Mouse (Mus musculus): ENCODE results near the gene Tchp. TPM values are rescaled to one million over a fixed set of nuclear protein-coding genes. Genes with fewer than 3 reads are reported as not detected.

Gene Tchp
- polyA plus RNA-seq, 1 experiment from 2014 or later: 9.4 TPM

- Histone ChIP-seq H3K9me3 (replicated peaks; ENCODE audit: control insufficient read depth, low read length) (no peaks in the 10 kb centered on the region), H3K4me1 (ENCODE audit: control insufficient read depth, insufficient read depth, low read length) (no peaks in the 10 kb centered on the region), H3K4me2 (ENCODE audit: low read depth, low read length) (no peak overlapping the region), H3K9ac (ENCODE audit: low read length) (no peak overlapping the region), H3K36me3 (ENCODE audit: control insufficient read depth, insufficient read depth, low read length) (peaks cover 9% of the 10 kb centered on the region; the same call in 1 of the 2 replicates), H3K4me3 (replicated peaks; ENCODE audit: low read length) (no peak overlapping the region), H3K27ac (ENCODE audit: low read length) (no peak overlapping the region), H3K27me3 (ENCODE audit: control insufficient read depth, insufficient read depth, low read length) (no peaks in the 10 kb centered on the region)
- 92% methylated on average over 13 of the region's 13 CpGs for WGBS
- ATAC-seq (ENCODE audit: insufficient read depth, low FRiP score): no peak
Observed at GRCm38 (mm10) chr5:114722846-114723245, 15.3 kb downstream of the Tchp start.

- Histone ChIP-seq H3K4me1 (ENCODE audit: control insufficient read depth, insufficient read depth, low read length) (no peaks in the 10 kb centered on the region), H3K36me3 (ENCODE audit: control insufficient read depth, insufficient read depth, low read length) (peaks cover 26% of the 10 kb centered on the region), H3K9ac (ENCODE audit: low read length) (no peak overlapping the region), H3K9me3 (replicated peaks; ENCODE audit: control insufficient read depth, low read length) (no peaks in the 10 kb centered on the region), H3K27ac (ENCODE audit: low read length) (no peak overlapping the region), H3K4me3 (replicated peaks; ENCODE audit: low read length) (no peak overlapping the region), H3K27me3 (ENCODE audit: control insufficient read depth, insufficient read depth, low read length) (no peaks in the 10 kb centered on the region), H3K4me2 (ENCODE audit: low read depth, low read length) (no peak overlapping the region)
- WGBS: 86% methylated on average over 10 of the region's 10 CpGs
- ATAC-seq (ENCODE audit: insufficient read depth, low FRiP score): no peak
Observed at GRCm38 (mm10) chr5:114728160-114728559, 20.6 kb downstream of the Tchp start.

- H3K27me3 ChIP-seq (ENCODE audit: control insufficient read depth, insufficient read depth, low read length): no peaks in the 10 kb centered on the region
- no peak overlapping the region for H3K27ac ChIP-seq (ENCODE audit: low read length)
- no peak overlapping the region for H3K4me3 ChIP-seq (replicated peaks; ENCODE audit: low read length)
- 65% methylated on average over 10 of the region's 10 CpGs for WGBS
- H3K9me3 ChIP-seq (replicated peaks; ENCODE audit: control insufficient read depth, low read length): no peaks in the 10 kb centered on the region
- no peak for ATAC-seq (ENCODE audit: insufficient read depth, low FRiP score)
- no peak overlapping the region for H3K9ac ChIP-seq (ENCODE audit: low read length)
- no peak overlapping the region for H3K4me2 ChIP-seq (ENCODE audit: low read depth, low read length)
- no peaks in the 10 kb centered on the region for H3K4me1 ChIP-seq (ENCODE audit: control insufficient read depth, insufficient read depth, low read length)
- peaks cover 26% of the 10 kb centered on the region for H3K36me3 ChIP-seq (ENCODE audit: control insufficient read depth, insufficient read depth, low read length)
Observed at GRCm38 (mm10) chr5:114730129-114730528, 22.6 kb downstream of the Tchp start.

GRCm38 (mm10) chr5:114731498-114731897 lies 23.9 kb downstream of the Tchp start:
- H3K4me1 ChIP-seq (ENCODE audit: control insufficient read depth, insufficient read depth, low read length): no peaks in the 10 kb centered on the region
- no peak overlapping the region for H3K27ac ChIP-seq (ENCODE audit: low read length)
- WGBS: 64% methylated on average over 6 of the region's 6 CpGs
- no peak overlapping the region for H3K9ac ChIP-seq (ENCODE audit: low read length)
- ATAC-seq (ENCODE audit: insufficient read depth, low FRiP score): no peak
- H3K9me3 ChIP-seq (replicated peaks; ENCODE audit: control insufficient read depth, low read length): no peaks in the 10 kb centered on the region
- H3K36me3 ChIP-seq (ENCODE audit: control insufficient read depth, insufficient read depth, low read length): peaks cover 33% of the 10 kb centered on the region
- no peak overlapping the region for H3K4me2 ChIP-seq (ENCODE audit: low read depth, low read length)
- H3K27me3 ChIP-seq (ENCODE audit: control insufficient read depth, insufficient read depth, low read length): no peaks in the 10 kb centered on the region
- H3K4me3 ChIP-seq (replicated peaks; ENCODE audit: low read length): no peak overlapping the region

GRCm38 (mm10) chr5:114731969-114732368 lies 24.4 kb downstream of the Tchp start:
- peaks cover 35% of the 10 kb centered on the region for H3K36me3 ChIP-seq (ENCODE audit: control insufficient read depth, insufficient read depth, low read length)

GRCm38 (mm10) chr5:114733606-114734005 lies 26.0 kb downstream of the Tchp start:
- Histone ChIP-seq H3K27me3 (ENCODE audit: control insufficient read depth, insufficient read depth, low read length) (no peaks in the 10 kb centered on the region), H3K36me3 (ENCODE audit: control insufficient read depth, insufficient read depth, low read length) (peaks cover 32% of the 10 kb centered on the region), H3K9me3 (replicated peaks; ENCODE audit: control insufficient read depth, low read length) (no peaks in the 10 kb centered on the region), H3K4me1 (ENCODE audit: control insufficient read depth, insufficient read depth, low read length) (no peaks in the 10 kb centered on the region), H3K27ac (ENCODE audit: low read length) (no peak overlapping the region), H3K9ac (ENCODE audit: low read length) (no peak overlapping the region), H3K4me3 (replicated peaks; ENCODE audit: low read length) (no peak overlapping the region), H3K4me2 (ENCODE audit: low read depth, low read length) (no peak overlapping the region)
- 93% methylated on average over 15 of the region's 15 CpGs for WGBS
- ATAC-seq (ENCODE audit: insufficient read depth, low FRiP score): no peak

More at GRCm38 (mm10) chr5:114731969-114732368, 24.4 kb downstream of the Tchp start:
- Histone ChIP-seq H3K9me3 (replicated peaks; ENCODE audit: control insufficient read depth, low read length) (no peaks in the 10 kb centered on the region), H3K9ac (ENCODE audit: low read length) (no peak overlapping the region), H3K4me1 (ENCODE audit: control insufficient read depth, insufficient read depth, low read length) (no peaks in the 10 kb centered on the region), H3K27ac (ENCODE audit: low read length) (no peak overlapping the region), H3K4me2 (ENCODE audit: low read depth, low read length) (no peak overlapping the region), H3K27me3 (ENCODE audit: control insufficient read depth, insufficient read depth, low read length) (no peaks in the 10 kb centered on the region), H3K4me3 (replicated peaks; ENCODE audit: low read length) (no peak overlapping the region)
- 87% methylated on average over 15 of the region's 15 CpGs for WGBS
- no peak for ATAC-seq (ENCODE audit: insufficient read depth, low FRiP score)

GRCm38 (mm10) chr5:114737090-114737887 lies 29.7 kb downstream of the Tchp start:
- H3K27me3 ChIP-seq (ENCODE audit: control insufficient read depth, insufficient read depth, low read length): no peaks in the 10 kb centered on the region
- H3K9ac ChIP-seq (ENCODE audit: low read length): no peak overlapping the region
- no peak for ATAC-seq (ENCODE audit: insufficient read depth, low FRiP score)
- no peak overlapping the region for H3K4me3 ChIP-seq (replicated peaks; ENCODE audit: low read length)
- no peak overlapping the region for H3K27ac ChIP-seq (ENCODE audit: low read length)
- no peaks in the 10 kb centered on the region for H3K9me3 ChIP-seq (replicated peaks; ENCODE audit: control insufficient read depth, low read length)
- H3K4me2 ChIP-seq (ENCODE audit: low read depth, low read length): no peak overlapping the region
- peaks cover 23% of the 10 kb centered on the region for H3K36me3 ChIP-seq (ENCODE audit: control insufficient read depth, insufficient read depth, low read length)
- H3K4me1 ChIP-seq (ENCODE audit: control insufficient read depth, insufficient read depth, low read length): no peaks in the 10 kb centered on the region
- 81% methylated on average over 21 of the region's 21 CpGs for WGBS

GRCm38 (mm10) chr5:114738707-114739241 lies 31.2 kb downstream of the Tchp start:
- WGBS: 77% methylated on average over 12 of the region's 12 CpGs
- ATAC-seq (ENCODE audit: insufficient read depth, low FRiP score): peak; percentile 31; the same call in 1 of the 2 replicates
- Histone ChIP-seq H3K4me3 (replicated peaks; ENCODE audit: low read length) (no peak overlapping the region), H3K4me1 (ENCODE audit: control insufficient read depth, insufficient read depth, low read length) (no peaks in the 10 kb centered on the region), H3K4me2 (ENCODE audit: low read depth, low read length) (no peak overlapping the region), H3K36me3 (ENCODE audit: control insufficient read depth, insufficient read depth, low read length) (peaks cover 26% of the 10 kb centered on the region), H3K27ac (ENCODE audit: low read length) (no peak overlapping the region), H3K9ac (ENCODE audit: low read length) (no peak overlapping the region), H3K27me3 (ENCODE audit: control insufficient read depth, insufficient read depth, low read length) (no peaks in the 10 kb centered on the region), H3K9me3 (replicated peaks; ENCODE audit: control insufficient read depth, low read length) (no peaks in the 10 kb centered on the region)

GRCm38 (mm10) chr5:114740595-114740994 lies 33.0 kb downstream of the Tchp start:
- H3K27me3 ChIP-seq (ENCODE audit: control insufficient read depth, insufficient read depth, low read length): no peaks in the 10 kb centered on the region
- H3K9ac ChIP-seq (ENCODE audit: low read length): no peak overlapping the region
- H3K27ac ChIP-seq (ENCODE audit: low read length): no peak overlapping the region
- ATAC-seq (ENCODE audit: insufficient read depth, low FRiP score): no peak
- H3K36me3 ChIP-seq (ENCODE audit: control insufficient read depth, insufficient read depth, low read length): peaks cover 32% of the 10 kb centered on the region
- H3K4me3 ChIP-seq (replicated peaks; ENCODE audit: low read length): no peak overlapping the region
- no peaks in the 10 kb centered on the region for H3K4me1 ChIP-seq (ENCODE audit: control insufficient read depth, insufficient read depth, low read length)
- no peak overlapping the region for H3K4me2 ChIP-seq (ENCODE audit: low read depth, low read length)
- H3K9me3 ChIP-seq (replicated peaks; ENCODE audit: control insufficient read depth, low read length): no peaks in the 10 kb centered on the region
- 55% methylated on average over 4 of the region's 4 CpGs for WGBS

All from stomach, embryonic 16.5 days (tissue).